In genomic region chr3:52104636-52105151, GRCm38 (mm10) we compare ENCODE assay signal across 8 mouse cellular contexts. TPM values are rescaled to one million over a fixed set of nuclear protein-coding genes. Genes with fewer than 3 reads are reported as not detected.
DNase-seq lines count a peak whose midpoint lies in the region; ATAC-seq lines count a peak whose summit lies in the region.

Maml3 (minus strand) TSS chr3:52105076.

- intact Hi-C loops in left cerebral cortex, postnatal 25 days (cut with DNase I): loop anchor here (2.0 to 10.0 kb wide), 7 partner anchors 73 to 402 kb away; no protein-coding TSS in a partner anchor

- H3K9me3 ChIP-seq in intestine, embryonic 14.5 days (ENCODE audit: control insufficient read depth, low read length): no peaks in the 10 kb centered on the region

- WGBS in intestine, embryonic 14.5 days: 1% methylated on average over 38 of the region's 49 CpGs

- no peaks in the 10 kb centered on the region for H3K27me3 ChIP-seq in intestine, embryonic 14.5 days (replicated peaks; ENCODE audit: control insufficient read depth, insufficient read depth, low read length)

- H3K36me3 ChIP-seq in intestine, embryonic 14.5 days (ENCODE audit: control insufficient read depth, insufficient read depth, low read length): no peaks in the 10 kb centered on the region

- peak within 1 kb of the TSS; percentile 99 for H3K27ac ChIP-seq in intestine, embryonic 14.5 days (ENCODE audit: low read depth)

- peak within 1 kb of the TSS; percentile 79 for H3K4me3 ChIP-seq in intestine, embryonic 14.5 days (ENCODE audit: low read depth, low read length)

- peak within 1 kb of the TSS; percentile 79 for H3K4me2 ChIP-seq in intestine, embryonic 14.5 days (ENCODE audit: low read length)

- H3K9ac ChIP-seq in intestine, embryonic 14.5 days (ENCODE audit: low read length): peak within 1 kb of the TSS; percentile 88

- peak; percentile 92 for DNase-seq in adrenal gland, adult 8-10 months
- DNase-seq in embryo, embryonic 11 days: peak; percentile 98
- peak; percentile 92 for DNase-seq in gastrocnemius, postnatal 25 days
- peak; percentile 92 for DNase-seq in intestine, embryonic 14.5 days (ENCODE audit: low spot score)
- DNase-seq in left cerebral cortex, postnatal 25 days (ENCODE audit: low spot score in 2 of 2): peak; percentile 83 to 84
- DNase-seq in mesoderm, embryonic 11.5 days (ENCODE audit: low read depth, low spot score): peak; percentile 97
- DNase-seq in right cerebral cortex, postnatal 25 days: peak; percentile 81
- peak; percentile 84 to 92 for DNase-seq in urinary bladder, postnatal 36 days (ENCODE audit: low spot score in 2 of 2)

- ATAC-seq in intestine, embryonic 14.5 days (replicated peaks; ENCODE audit: low FRiP score, low TSS enrichment, low read depth): peak; percentile 44

- H3K4me1 ChIP-seq in intestine, embryonic 14.5 days (replicated peaks; ENCODE audit: control insufficient read depth, insufficient read depth, low read length): peaks cover 3% of the 10 kb centered on the region; the same call in 1 of the 2 replicates

RNA-seq across cellular contexts. Expression of gene Maml3, which starts in this region (rescaled TPM):
- total RNA-seq in adrenal gland, adult 8-10 months (2022): 10 to 100 TPM in 2 of 4 experiments, 1 to 10 TPM in 2; 6.2 to 15.8 (median 10.0) TPM
- 1 to 10 TPM; 2.4 to 2.5 TPM for total RNA-seq in gastrocnemius, postnatal 25 days (2021)
- polyA plus RNA-seq in intestine, embryonic 14.5 days (2014; fragmentation: Nextera tagmentation; extraction: Ambion mirVana): 6.5 and 7.9 TPM in 2 replicates
- 10 to 100 TPM in 1 of 2 experiments, 1 to 10 TPM in 1; 9.9 to 10.1 TPM for total RNA-seq in left cerebral cortex, postnatal 25 days (2021)

Comparison
In these comparisons a context has a peak if more than half of its experiments do, and no peak if none do; other contexts are left out.
1. Peak in every context shown above with its lines: DNase-seq, ATAC-seq, H3K4me3 ChIP-seq and H3K27ac ChIP-seq.